Mouse (Mus musculus): ENCODE data around the gene Hap1.
A peak's percentile ranks its signal among the peaks of the same experiment; 100 is the strongest.
"Not testable (repeated sequence)": the region's sequence is repeated elsewhere in the genome, so short reads cannot be mapped to it uniquely, and the experiment has no call there.

Gene Hap1

GRCm38 (mm10) chr11:100355151-100355951 lies 577 bp downstream of the Hap1 start:
- peak; percentile 49 to 56 for DNase-seq (ENCODE audit: low spot score in 2 of 2)

GRCm38 (mm10) chr11:100352076-100352857 lies 3.7 kb downstream of the Hap1 start:
- DNase-seq (ENCODE audit: low spot score in 2 of 2) = no peak

DNA sequence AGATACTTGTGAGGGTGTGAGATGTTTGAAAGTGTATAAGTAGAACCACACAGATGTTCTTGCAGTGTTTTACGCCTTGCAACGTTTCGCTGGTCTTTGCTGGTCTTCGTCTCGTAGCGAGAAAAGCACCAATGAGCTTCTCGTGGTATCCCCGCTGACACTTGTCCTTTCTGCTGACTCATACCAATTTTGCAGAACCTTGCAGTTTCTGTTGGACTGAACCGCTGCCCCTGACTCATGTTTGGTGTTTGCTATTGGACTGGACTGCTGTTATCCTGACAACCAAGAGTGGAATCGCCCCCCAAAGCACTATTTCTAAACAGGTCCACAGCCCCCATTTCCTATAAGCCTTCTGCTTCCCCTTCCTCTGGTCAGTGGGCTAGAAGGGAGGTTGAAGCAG lies 11.7 kb downstream of the Hap1 start:
- no peak for DNase-seq (ENCODE audit: low spot score in 2 of 2)

DNA sequence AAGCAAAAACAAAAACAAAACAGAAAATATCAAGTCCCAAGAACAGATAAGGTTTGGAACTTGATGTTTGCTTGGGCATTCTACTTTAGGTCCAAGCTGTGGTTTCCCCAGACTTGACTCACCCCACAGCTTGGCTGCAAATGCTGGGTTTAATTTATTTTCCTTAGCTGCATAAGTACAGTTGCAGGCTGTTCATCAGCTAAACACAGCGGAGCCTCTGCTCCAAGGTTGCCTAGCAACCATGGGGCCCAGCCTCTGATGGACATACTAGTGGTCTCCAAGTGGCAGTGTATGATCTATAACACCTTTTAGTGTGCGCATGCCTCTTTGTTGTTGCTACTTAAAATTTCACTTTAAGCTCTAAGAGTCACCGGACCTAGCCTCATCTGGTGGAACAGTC lies 20.2 kb downstream of the Hap1 start:
- DNase-seq (ENCODE audit: low spot score in 2 of 2) = no peak

DNA sequence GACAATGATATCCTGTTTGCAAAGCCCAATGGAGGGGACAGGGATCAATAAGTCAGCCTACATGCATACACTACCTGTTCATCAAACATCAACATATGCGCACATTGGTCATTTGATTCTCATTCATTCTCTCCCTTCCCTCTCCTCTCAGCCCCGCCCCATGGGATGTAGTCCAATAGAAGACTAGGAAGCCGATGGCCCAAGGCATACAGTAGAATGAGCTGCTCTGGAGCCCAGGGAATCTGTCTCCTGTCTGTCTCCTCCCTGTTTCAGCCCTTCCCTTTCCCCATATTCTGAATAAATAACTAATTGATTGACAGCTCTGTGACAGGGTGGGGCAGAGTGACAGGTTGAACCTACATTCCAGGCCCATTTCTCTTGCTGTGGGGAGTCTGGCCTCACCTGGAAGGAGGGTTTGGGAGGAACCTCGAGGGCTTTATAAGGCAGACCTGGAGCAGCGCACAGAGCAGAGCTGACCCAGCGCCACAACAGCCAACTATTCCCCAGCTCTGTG lies 21.9 kb downstream of the Hap1 start, which contains the start of gene Gast:
TSS of gene Gast (plus strand) at position 464 of the 514 bp plus-strand sequence.
- no peak for DNase-seq (ENCODE audit: low spot score in 2 of 2)

GRCm38 (mm10) chr11:100332766-100333515 lies 23.0 kb downstream of the Hap1 start:
- DNase-seq (ENCODE audit: low spot score in 2 of 2) = no peak

DNA sequence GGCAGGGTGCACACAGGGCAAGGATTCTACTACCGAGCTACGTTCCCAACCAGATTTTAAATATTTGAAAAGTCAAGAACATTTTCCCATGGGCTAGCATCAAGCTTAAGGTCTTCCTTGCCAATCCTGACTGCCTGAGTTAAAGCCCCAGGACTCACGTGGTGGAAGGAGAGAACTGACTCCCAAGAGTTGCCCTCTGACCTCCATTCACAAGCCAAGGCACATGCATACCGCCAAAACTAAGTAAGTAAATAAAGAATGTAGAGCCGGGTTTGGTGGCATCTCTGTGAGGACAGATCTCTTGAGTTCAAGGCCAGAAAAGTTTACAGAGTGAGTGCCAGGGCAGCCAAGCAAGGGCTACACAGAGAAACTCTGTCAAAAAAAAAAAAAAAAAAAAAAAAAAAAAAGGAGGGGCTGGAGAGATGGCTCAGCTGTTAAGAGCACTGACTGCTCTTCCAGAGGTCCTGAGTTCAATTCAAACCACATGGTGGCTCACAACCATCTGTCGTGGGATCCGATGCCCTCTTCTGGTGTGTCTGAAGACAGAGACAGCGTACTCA lies 25.0 kb downstream of the Hap1 start:
- DNase-seq (ENCODE audit: low spot score in 2 of 2) = not testable (repeated sequence)

- no peak for DNase-seq (ENCODE audit: low spot score in 2 of 2)
Measured at GRCm38 (mm10) chr11:100330235-100330634, 25.7 kb downstream of the Hap1 start.

DNA sequence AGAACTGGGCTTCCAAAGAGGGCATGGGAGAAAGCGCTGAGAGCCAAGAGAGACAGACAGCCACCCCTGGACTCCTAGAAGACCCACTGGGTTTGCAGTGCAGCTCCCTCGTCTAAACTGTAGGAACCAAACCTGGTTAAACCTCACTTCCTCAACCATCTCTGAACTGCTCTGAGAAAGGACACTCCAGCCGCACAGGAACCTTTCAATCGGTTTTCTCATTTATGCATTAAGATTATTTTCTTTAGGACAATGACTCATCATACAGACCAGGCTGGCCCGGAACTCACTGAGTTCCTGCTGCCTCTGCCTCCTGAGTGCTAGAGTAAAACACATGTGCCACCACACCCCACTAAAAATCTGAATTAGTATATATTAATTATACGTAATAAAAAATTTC lies 28.2 kb downstream of the Hap1 start:
- DNase-seq (ENCODE audit: low spot score in 2 of 2) = no peak

GRCm38 (mm10) chr11:100327316-100327715 lies 28.6 kb downstream of the Hap1 start:
- no peak for DNase-seq (ENCODE audit: low spot score in 2 of 2)

DNA sequence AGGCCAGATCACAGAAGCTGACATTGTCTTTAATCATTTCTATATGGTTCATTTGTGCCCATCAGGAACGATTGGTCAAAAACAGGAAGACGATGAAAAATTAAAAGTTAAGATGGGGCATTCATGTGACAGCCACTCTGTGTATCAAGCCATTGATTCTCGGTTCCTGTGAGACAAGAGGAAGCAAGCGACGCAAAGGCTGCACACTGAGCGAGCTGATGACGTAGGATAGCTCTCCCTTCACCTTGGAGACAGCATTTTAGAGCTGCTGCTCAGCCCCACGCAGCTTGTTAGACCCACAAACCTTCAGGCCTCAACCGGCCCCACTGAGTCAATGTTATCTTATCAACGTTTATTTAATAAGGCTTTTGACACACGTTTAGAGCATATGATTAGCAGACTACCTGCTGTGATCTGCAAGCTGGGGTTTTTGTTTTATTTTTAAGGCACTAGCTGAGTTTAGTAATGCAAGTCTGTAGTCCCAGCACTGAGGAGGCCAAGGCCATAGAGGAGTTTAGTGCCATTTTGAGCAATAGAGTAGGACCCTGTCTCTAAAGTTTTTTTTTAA lies 30.8 kb downstream of the Hap1 start:
- DNase-seq (ENCODE audit: low spot score in 2 of 2) = no peak

- DNase-seq (ENCODE audit: low spot score in 2 of 2) = peak; percentile 41 to 66
Measured at GRCm38 (mm10) chr11:100323578-100323977, 32.4 kb downstream of the Hap1 start.

- no peak for DNase-seq (ENCODE audit: low spot score in 2 of 2)
Measured at GRCm38 (mm10) chr11:100322591-100323258, 33.2 kb downstream of the Hap1 start.

DNA sequence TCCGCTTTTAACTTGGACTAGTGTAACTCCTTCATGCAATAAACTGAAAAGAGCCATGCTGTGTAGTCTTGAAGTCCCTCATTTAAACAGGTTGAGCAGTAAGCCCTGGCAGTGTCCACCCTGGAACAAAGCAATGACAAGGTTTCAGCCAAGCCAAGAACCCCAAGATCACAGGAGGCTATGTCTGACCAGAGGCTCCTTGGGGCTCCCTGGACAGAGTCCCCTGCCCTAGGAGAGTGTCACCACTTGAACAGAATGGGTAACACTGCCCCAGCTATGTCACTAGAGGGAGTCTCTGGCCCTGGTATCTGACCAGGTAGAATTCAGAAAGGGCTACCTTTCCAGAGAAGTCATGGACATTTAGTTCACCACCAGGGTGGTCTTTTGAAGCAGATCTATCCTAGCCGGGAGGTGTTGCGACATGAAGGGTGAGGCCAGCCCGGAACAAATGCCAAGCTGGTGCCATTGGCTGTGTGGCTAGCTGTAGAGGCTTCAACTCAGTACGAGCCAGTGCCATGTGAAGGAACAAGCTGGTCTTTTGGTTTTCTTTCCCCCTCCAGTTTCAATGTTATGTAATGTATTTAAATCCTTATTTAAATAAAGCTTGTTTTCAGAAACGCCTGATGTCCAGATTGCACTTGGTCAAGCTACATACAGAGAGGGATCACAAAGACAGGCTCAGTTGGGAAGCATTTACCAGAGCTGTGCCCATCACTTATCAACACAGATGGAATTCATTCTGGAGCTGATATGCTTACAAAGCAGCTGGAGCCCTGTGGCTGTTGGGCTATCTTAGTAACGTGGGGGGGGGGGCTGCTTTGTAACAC lies 34.2 kb downstream of the Hap1 start:
- DNase-seq (ENCODE audit: low spot score in 2 of 2) = not testable (repeated sequence)

- DNase-seq (ENCODE audit: low spot score in 2 of 2) = not testable (repeated sequence)
Measured at GRCm38 (mm10) chr11:100320701-100321410, 35.1 kb downstream of the Hap1 start.

GRCm38 (mm10) chr11:100320172-100320630 lies 35.7 kb downstream of the Hap1 start:
- peak; percentile 94 for DNase-seq (ENCODE audit: low spot score in 2 of 2)

GRCm38 (mm10) chr11:100319492-100320171 lies 36.3 kb downstream of the Hap1 start, which contains the start of gene Eif1:
TSS of gene Eif1 (plus strand) at chr11:100319885.
- peak; percentile 100 for DNase-seq (ENCODE audit: low spot score in 2 of 2)

All from thymus, postnatal 10 days (tissue).